Mouse (Mus musculus): Measurements from ENCODE around the gene Cngb1.

Gene Cngb1

DNA sequence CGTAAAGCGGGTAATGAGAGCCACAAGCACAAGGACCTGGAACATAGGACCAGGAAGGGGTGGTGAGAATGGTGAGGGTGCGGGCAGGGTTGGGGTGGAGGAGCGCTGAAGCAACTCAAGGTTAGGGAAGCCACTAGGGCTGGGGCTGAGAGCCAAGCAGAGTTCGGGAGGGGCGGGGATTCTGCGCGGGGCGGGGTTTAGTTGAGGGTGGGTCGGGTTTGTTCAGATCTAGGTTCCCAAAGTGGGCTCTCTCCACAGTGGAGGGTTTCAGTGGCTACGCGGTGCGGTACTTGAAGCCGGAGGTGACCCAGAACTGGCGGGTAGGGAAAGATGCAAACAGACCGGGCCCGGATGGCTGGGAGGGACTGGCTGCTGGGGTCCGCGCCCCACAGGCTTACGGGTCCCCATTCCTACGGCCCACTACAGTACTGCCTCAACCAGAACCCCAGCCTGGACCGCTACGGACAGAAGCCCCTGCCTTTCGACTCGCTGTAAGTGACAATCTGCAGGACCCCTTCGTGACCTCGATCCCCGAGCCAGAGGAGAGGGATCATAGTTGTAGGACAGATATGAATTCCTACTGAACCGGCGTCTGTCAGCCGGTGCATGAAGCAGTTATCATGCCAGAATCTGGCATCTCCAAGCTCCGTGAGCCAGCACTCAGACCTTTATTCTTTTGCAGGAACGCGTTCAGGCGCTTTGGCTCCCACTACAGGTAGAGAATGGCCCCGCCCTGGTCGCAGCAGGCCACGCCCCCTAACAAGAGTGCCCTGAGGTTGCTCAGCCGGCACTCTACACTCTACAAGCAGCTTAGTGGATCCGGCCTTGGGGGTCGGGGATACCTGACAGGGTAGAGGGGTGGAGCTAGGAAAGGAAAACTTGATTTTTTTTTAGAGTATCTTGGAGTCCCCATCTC is 14.1 kb upstream of the Cngb1 start:
- peak; percentile 40 for DNase-seq

DNA sequence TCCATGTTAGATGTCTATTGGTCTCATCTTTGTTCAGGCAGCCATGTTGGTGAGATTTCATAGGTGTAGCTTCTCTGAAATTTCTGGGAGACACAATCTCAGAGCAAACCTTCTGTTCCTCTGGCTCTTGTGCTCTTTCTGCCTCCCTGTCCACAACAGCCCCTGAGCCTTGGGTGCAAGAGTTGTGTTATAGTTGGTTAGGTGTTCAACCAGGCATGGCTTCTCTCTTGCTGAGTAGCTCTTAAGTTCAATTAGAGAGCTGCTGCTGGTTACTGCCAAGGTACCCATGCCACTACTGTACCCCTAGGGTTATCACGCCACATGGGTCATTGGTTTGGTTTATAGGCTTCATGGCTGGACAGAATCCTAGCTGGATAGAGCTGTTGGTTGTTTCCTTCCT is 9.0 kb upstream of the Cngb1 start:
- DNase-seq: no peak

DNA sequence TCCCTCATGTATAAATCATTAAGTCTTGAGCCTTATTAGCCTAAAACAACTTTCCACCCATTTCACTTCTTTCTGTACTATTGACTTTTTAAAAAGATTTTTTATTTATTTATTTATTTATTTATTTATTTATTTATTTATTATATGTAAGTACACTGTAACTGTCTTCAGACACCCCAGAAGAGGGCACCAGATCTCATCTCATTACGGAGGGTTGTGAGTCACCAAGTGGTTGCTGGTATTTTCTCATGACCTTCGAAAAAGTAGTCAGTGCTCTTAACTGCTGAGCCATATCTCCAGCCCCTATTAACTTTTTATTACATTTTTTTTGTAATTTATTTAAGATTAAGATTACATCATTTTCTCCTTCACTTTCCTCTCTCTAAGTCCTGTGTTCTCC is 8.3 kb upstream of the Cngb1 start:
- DNase-seq: no peak

DNA sequence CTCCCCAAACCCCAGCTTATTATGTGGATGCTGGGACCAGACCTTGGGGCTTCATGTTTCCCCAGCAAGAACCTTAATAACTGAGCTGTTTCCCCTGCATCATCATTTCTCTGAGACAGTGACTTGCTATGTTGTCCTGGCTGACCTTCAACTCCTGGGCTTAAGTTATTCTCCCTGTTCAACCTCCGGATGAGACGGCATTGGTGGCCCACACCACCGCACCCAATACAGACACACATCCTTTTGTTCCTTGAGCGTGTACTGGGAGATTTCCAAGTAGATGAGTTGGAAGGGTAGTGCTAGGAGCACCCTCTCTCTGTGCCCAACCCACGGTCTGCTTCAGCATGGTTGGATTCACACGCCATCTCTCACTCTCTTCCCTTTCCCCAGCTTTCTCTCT is 7.5 kb upstream of the Cngb1 start:
- no peak for DNase-seq

DNA sequence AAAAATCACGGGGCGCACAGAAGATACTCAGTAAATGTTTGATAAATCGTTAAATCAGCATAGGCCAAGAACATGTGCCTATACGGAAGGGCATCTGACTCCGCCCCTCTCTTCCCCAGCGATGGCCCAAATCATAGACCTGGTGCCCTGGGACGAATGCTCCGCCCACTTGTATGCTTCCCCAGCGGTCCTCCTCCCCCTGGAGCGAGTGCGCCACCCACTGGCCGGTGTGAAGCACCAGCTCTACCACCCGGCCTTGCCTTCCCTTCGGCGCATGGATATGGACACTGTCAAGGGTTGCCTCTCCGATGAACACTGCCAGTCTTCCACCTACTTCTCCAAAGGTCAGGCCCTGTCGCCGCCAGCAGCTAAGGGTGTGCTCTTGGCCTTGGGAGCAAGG is 6.5 kb upstream of the Cngb1 start:
- DNase-seq: no peak

DNA sequence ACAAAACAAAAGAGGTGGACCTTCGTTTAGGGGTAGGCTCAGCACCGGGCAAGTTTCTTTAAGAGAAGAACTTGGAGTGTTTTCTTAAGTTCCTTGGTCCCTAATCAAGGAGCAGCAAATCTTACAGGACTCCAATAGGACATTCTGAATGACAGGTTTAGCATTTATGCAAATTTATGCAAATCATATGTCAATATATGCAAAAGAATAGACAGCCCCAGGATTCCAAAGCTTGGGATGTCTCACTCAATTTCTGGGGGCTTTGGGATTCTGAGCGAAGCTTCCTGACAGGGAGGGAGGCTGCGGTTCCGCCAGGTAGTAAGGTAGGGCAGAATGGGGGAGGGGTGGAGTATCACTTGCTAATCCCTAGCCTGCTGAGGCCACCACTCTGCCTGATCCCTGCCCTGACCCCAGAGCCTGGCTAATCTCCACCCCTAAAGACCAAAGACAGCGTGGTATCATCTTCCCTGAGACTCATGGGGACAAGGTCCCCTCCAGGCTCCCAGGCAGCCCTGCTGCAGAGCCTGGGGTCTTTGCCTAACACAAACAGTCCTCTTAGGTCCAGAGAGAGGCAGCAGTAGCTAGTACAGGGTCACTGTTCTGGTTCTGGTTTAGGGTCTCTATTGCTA is 4.1 kb upstream of the Cngb1 start, which contains the start of gene Tepp:
TSS of gene Tepp (plus strand) at position 225 of the 629 bp plus-strand sequence.
- no peak for DNase-seq

DNA sequence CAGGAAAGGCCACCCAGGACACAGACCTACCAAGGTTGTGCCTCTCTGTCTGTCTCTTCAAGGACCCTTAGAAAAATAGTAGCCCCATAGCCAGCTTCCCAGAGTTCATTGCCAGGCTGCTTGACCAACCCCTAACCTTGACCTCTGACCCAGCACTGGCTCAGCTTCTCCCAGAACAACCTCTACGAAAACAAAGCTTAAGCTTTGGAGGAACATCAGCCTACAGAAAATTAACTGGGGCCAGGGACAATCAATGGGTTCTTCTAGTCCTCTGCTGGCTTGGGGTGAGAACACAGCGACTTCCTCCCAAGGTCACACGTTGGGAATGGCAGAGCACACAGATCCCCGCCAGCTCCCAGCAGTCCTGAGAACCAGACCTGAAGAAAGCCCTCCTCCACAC is 859 bp downstream of the Cngb1 start:
- DNase-seq: no peak

DNA sequence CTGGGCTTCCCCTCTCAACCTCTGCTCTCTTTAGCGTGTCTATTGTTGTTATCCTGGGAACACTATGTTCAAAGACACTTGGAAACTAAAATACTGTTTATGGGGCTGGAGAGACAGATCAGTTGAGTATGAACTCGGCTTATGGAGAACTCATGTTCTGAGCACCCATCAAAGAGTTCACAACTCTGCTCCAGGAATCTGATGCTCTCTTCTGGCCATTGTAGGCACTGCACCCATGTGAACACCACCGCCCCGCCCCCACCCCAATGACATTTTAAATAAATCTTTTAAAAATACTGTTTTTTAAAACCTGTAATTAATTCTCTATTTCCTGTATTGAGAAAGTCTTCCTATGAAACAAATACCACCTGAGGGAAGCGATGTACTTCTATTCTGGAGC is 4.0 kb downstream of the Cngb1 start:
- peak; percentile 30 for DNase-seq

DNA sequence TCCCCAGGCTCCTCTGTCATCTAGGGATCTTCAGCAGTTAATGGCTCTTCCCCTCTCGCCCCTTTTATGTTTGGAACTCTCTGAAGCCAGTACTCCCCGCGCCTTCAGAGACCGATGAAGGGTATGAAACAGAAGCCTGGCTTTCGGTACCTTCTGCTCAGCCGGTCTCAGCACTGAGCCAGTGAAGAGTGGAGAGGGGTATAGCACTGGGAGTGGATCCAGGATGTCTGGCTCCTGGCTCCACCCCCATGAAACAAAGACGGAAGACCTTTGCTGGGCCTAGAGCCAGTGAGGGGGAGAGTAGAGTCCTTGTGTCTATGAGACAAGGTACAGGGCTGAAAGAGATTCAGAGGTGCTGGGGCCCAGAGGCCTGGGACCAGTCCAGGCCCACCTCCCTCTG is 12.5 kb downstream of the Cngb1 start:
- DNase-seq: no peak

DNA sequence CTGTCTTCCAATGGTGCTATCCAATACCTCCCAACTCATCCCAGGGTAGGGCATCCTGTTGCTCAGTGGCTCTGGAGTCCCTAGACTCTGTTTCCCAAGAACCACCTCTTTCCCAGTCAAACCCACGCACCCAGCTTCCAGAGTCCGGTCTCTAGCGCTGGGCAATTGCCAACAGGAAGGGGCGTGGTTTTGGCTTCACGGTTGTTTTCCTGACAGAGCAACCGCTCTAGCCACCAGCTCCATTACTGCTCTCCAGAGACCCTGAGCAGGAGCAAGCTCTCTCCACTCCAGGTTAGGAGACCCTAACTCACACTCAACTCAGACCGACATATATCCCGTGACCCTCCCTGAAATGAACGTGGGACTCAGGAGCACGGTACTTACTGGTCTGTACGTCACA is 13.2 kb downstream of the Cngb1 start:
- DNase-seq: peak; percentile 24

DNA sequence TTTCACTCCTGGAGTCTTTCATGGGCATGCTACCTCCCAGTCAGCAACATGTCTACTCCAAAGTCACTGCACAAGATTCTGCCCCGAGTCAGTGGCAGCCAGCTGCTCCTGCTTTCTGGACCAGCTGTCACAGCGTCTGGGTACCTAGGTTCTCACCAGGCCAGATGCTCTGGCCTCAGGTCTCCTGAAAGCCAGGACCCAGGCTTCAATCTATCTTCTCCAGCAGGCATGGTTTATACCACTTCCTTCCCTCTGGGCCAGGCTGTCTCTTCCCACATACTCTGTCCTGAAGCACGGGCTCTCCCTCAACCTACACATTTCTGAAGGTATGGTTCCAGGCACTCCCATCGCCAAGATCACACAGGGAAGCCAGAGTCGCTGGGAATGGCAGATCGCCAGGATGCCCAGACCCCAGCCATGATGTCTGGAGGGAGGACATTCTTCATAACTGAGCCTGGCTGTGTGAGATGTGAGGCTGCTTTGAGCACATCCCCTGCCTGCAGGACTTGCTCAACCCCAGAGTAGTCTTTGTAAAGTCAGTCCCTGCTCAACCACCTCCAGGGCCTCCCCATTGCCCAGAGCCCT is 17.2 kb downstream of the Cngb1 start:
- no peak for DNase-seq

DNA sequence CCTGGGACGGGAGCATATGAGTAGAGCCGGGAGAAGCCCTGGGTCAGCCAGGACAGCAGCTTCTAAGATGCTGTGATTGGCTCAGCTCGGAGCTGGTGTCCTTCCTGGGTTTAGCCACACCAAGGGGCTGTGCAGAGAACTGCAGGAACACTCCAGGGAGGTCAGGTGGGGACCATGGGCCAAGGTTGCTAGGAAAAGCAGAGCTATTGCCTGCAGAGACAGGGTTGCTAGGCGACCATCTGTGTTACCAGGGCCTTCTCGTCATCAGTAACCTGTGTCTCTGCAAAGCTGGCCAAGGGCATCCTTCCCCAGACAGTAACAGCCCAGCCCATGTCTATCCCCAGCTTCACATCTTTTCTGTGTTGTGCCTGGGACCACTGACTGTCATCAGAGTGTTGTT is 24.9 kb downstream of the Cngb1 start:
- peak; percentile 17 for DNase-seq

DNA sequence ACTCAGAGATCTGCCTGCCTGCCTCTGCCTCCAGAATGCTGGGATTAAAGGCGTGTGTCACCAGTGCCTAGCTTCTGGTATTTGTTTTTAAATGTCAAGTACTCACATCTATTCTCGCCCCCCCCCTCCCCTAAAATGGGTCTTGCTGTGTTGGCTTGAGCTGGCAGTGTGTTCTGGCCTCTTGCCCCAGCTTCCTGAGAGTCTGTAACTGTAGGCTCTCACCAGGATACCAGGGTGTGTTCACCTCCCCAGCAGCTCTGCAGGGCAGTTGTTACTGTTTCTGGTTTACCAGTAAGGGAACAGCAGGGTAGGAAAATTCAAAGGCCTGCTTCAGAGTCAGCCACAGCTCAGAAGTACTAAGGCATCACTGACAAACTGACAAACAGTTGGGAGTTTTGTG is 33.5 kb downstream of the Cngb1 start:
- no peak for DNase-seq

DNA sequence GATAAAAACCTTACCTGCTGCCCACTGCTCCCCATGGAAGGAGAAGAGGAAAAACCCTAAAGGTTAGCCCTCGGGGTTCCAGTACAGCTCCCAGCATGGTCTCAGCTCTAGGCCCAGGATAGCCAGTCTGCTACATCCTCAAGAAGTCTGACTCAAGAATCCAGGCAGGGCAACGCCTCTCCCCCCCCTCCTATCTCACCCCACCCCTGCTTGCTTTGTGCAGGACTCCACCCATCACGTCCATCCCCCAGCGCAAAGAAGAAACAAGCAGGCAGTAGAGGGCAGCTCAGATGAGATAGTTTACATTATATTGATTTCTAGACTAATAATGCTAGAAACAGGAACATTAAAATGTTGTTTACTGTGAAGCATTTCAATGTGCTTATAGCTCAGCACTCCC is 34.5 kb downstream of the Cngb1 start:
- DNase-seq: no peak

DNA sequence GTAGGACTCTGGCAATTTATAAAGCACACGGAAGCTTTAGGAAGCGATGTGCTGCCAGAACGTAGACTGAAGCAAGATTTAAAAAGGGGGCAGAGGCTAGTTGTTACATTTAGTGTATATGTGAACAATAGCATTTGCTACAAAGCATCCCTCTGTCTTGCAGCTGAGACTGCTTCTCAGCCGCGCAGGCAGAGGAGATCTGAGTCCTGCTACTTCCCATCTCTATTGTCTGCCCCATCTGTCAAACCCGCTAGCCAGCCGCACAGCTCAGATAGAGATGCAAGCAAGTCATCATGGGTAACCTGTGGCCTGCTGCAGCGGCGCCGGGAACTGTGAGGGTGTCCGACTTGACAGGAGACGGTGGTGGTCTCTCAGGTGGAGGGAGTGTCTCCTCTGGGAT is 35.9 kb downstream of the Cngb1 start:
- DNase-seq: no peak

DNA sequence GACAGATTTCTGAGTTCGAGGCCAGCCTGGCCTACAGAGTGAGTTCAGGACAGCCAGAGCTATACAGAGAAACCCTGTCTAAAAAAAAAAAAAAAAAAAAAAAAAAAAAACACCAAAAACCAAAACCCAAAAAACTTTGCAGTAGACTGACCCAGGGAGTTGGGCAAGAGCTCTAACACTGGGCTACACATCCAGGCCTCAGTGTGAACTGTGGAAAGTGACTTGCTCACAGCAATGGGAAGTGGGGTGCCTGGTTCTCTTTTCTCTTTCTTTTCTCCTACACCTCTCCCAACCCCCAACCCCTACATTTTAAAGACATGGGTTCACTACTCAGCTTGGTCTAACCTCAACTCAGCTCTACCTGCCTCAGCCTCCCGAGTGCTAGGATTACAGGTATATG is 44.2 kb downstream of the Cngb1 start:
- no peak for DNase-seq

DNA sequence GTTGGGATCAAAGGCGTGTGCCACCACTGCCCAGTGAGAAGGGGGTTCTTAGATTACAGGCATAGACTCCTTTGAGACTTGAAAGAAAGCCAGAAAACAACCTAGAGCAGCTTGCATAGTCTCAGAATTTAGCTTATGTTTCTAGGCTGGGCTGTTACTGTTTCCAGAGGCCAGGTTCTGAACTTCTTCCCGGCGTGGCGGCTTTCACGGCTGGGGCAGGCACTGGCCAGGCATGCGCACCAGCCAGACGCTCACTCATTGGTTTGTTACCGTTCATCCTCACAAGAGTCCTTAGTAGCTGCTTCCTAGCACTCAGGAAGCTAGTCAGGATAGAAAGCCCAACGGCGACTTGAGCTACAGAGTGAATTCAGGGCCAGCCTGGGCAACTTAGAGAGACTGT is 50.8 kb downstream of the Cngb1 start:
- DNase-seq: no peak

DNA sequence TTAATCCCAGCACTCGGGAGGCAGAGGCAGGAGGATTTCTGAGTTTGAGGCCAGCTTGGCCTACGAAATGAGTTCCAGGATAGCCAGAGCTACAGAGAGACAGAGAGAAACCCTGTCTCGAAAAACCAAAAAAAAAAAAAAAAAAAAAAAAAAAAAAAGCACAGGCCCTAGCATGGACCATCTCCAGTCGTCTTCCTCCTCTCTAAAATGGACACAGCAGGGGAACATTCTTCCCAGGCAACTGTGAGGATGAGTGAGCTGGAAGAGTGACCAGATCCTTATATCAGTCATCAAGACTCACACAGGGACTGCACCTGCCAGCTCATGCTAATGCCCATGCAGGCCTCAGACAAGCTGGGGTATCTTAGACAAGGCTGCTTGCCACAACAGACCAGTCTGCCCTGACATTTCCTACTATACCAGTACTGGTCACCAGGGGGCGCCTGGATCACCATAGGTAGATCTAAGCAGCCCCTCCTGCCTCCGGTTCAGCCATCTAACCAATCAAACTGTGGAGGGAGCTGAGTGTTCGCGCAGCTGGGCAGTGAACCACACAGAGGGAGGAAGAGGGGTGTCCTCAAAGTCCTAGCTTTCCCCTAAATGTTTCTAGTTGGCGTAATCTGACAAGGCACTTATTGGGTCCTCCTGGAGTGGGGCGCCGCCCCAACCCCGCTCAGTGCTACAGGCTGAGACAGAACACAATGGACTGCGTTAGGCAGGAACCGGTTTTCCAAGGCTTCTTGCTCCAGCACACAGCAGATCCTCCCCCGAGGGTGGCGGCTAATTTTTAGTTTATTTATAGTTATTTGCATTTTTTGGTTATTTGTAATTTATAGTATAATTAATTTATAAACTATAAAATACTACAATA is 51.6 kb downstream of the Cngb1 start:
- DNase-seq: peak; percentile 97

DNA sequence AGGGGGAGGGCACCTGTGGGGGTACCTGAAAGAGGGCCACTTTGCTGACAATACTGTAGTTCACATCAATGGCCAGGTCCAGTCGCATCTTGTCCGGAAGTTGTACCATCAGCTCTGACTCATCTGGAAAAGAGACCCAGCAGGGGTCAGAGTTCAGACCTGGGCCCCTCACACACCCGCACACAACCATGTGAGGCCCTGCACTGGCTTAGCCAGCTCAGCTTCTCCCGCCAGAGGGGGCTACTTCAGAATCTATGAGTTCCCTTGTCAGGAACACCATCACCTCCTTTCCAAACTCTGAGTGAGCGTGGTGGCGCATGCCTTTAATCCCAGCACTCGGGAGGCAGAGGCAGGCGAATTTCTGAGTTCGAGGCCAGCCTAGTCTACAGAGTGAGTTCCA is 54.3 kb downstream of the Cngb1 start:
- DNase-seq: no peak

DNA sequence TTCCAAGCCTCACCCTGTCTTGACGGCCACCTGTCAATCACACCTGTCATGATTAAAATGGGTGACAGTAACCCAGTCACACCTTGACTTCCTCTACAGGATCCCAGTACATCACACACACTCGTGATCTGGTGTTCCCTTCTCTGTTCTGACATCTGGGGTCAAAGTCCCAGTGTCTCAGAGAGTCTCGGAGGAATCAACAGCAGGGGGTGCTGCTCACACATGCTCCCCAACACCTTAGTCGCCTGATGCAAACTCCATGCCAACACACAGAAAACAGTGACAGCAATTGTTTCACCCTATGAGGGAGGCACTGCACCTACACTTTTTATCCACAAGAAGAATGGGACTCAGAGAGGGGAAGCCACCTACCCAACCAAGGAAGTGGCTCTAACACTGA is 56.5 kb downstream of the Cngb1 start:
- DNase-seq: no peak

DNA sequence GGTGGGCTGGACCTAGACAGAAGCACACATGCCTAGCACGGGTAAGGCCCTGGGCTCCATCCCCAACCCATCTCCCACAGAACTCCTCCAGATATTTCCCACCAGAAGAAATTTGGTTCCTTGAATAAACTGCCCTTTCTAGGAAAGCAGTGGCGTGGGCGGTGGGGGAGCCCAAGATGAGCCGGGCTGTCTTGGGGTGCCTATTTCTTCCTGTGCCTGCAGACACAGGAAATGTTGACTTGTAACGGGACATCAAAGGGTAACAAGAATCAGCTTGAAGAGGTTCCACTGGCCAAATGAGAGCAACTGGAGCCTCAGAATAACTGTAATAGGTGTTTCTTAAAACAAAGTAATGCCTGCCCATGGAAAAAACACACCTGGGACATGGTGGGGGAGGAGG is 59.1 kb downstream of the Cngb1 start:
- DNase-seq: no peak

DNA sequence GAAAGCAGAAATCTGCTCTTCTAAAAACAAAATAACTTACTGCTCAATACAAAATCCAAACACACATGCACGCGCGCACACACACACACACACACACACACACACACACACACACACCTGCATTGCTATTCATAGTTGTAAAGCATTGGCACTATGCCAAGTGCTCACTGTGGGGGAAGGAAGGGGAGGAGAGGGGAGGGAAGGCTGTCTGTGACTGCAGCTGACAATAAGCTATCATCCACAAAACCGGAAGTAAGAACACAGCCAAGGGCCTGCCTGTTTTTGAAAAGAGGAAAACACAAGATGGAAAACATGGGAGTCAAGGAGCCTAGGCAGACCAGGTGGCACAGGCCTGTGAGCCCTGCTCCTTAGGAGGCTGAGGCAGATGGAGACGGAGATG is 61.2 kb downstream of the Cngb1 start:
- DNase-seq: peak; percentile 36

DNA sequence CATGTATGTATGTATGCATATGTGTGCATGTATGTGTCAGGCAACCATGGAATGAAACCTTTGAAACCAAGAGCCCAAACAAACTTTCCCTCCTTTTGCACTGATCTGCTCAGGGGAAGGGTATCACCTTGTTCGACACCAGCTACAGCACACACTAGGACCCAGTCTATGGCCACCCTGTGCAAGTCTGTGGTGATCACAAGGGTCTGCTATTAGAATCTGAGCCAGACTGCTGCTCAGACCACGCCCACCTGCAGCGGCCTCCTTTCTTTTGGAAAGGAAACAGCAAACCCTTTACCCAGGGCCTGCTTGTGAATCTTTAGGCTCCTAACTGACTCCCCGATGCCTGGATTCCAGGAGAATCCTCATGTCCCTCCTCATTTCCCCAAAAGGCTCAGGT is 62.5 kb downstream of the Cngb1 start:
- DNase-seq: no peak

Data from right cerebral cortex, postnatal 4 days (tissue).